Mouse (Mus musculus) erythroblast, embryonic 14.5 days (primary cell): ENCODE data around the gene Ergic1.

ENCODE experiments used
- GATA1 ChIP-seq: IDR thresholded peaks from 2 replicates; pipeline ENCODE4 v1.6.1; 2012; ENCODE audit warnings: low read length, inconsistent platforms, mixed read lengths
- TAL1 ChIP-seq: IDR thresholded peaks from 3 replicates; pipeline ENCODE4 v1.6.1; 2012; ENCODE audit warnings: low read length, inconsistent platforms, mixed read lengths

GRCm38 (mm10) chr17:26650451-26651363, 89.4 kb downstream of the Ergic1 start:
- TF ChIP-seq GATA1 = no peak
- no peak for TF ChIP-seq TAL1
